Mouse (Mus musculus) thymus, postnatal 10 days (tissue): ENCODE data around the gene Fam205a3.
"Not testable (repeated sequence)": the region's sequence is repeated elsewhere in the genome, so short reads cannot be mapped to it uniquely, and the experiment has no call there.

ENCODE experiments used
- DNase-seq, 2 experiments: peaks; one replicate each; pipeline ENCODE4 v3.0.0; 2021; ENCODE audit warnings: low spot score in 2 of 2

The Fam205a3 gene

GRCm38 (mm10) chr4:42318034-42318433 lies at the start of gene Fam205a3:
Gene Fam205a3, plus strand, starts transcription at chr4:42318334.
- DNase-seq, result not testable (repeated sequence)

- not testable (repeated sequence) for DNase-seq
Observed at GRCm38 (mm10) chr4:42293967-42294366, 24.2 kb upstream of the Fam205a3 start, which contains the start of gene Gm21953. Gene Gm21953, plus strand, starts transcription at chr4:42294267.
